Mouse (Mus musculus): ENCODE measurements around the gene Slc22a14.

DNA sequence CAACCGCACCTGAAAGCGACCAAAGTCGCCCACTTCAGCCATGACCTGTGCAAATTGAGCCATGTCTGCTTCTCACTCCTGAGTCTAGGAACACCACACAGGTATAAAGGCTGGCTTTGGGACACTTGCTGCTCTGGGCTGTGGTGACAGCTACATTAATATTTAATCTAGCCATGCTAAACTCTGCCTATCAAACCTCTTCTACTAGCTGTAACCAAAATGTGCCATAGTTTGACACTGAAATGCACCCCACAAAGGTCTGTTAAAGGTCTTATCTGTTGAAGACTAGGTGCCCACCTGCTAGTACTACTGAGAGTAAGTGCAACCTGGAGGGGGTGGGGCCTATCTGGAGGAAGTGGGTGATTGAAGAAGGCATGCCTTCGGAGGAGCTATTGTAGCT lies 156.4 kb downstream of the Slc22a14 start, which contains the start of gene Slc22a13:
- TF ChIP-seq ZKSCAN1 (IDR thresholded peaks at IDR 0.05; ENCODE audit: low read depth, low read length) (no peak), UBTF (IDR thresholded peaks at IDR 0.05; ENCODE audit: borderline replicate concordance, insufficient read depth, low read depth, low read length) (no peak), HCFC1 (IDR thresholded peaks at IDR 0.05; ENCODE audit: low read depth, low read length) (no peak)
